Mouse (Mus musculus) layer of hippocampus, postnatal 36 days (tissue): ENCODE data around the gene Eif2b1. TPM values are rescaled to one million over a fixed set of nuclear protein-coding genes. Genes with fewer than 3 reads are reported as not detected.

Experiments used
- DNase-seq, 2 experiments: peaks; one replicate each; pipeline ENCODE4 v3.0.0; 2022
- total RNA-seq, 2 experiments: library from RNA; stranded (reverse); gene quantifications; 2 replicates each; pipeline ENCODE4 v1.2.3; 2021

The Eif2b1 gene
- total RNA-seq, 2 experiments from 2014 or later = 36.1 to 40.6 TPM

- DNase-seq = no peak
Measured at GRCm38 (mm10) chr5:124541602-124541973, 37.3 kb downstream of the Eif2b1 start.

GRCm38 (mm10) chr5:124540905-124541601 lies 37.9 kb downstream of the Eif2b1 start:
- DNase-seq = peak; percentile 38 to 63

GRCm38 (mm10) chr5:124540383-124540786 lies 38.5 kb downstream of the Eif2b1 start, which contains the start of gene Tmed2:
Gene Tmed2 (plus strand): TSS chr5:124540695.
- DNase-seq = peak; percentile 96 to 97

- DNase-seq = no peak
Measured at GRCm38 (mm10) chr5:124539905-124540304, 39.0 kb downstream of the Eif2b1 start.

- DNase-seq = peak; percentile 41 to 63
Measured at GRCm38 (mm10) chr5:124538813-124539792, 39.8 kb downstream of the Eif2b1 start.

- no peak for DNase-seq
Measured at GRCm38 (mm10) chr5:124536776-124537175, 42.2 kb downstream of the Eif2b1 start.

GRCm38 (mm10) chr5:124535016-124535415 lies 43.9 kb downstream of the Eif2b1 start:
- no peak for DNase-seq

- no peak for DNase-seq
Measured at GRCm38 (mm10) chr5:124532451-124532850, 46.5 kb downstream of the Eif2b1 start.

- no peak for DNase-seq
Measured at GRCm38 (mm10) chr5:124531583-124531930, 47.4 kb downstream of the Eif2b1 start.

- DNase-seq = peak; percentile 84
Measured at GRCm38 (mm10) chr5:124530655-124531582, 48.0 kb downstream of the Eif2b1 start, which contains the start of gene Rilpl1. Gene Rilpl1 (minus strand): TSS chr5:124531391.

- no peak for DNase-seq
Measured at GRCm38 (mm10) chr5:124529697-124530096, 49.2 kb downstream of the Eif2b1 start.

GRCm38 (mm10) chr5:124529191-124529651 lies 49.7 kb downstream of the Eif2b1 start:
- no peak for DNase-seq

- no peak for DNase-seq
Measured at GRCm38 (mm10) chr5:124528791-124529190, 50.1 kb downstream of the Eif2b1 start.

GRCm38 (mm10) chr5:124528351-124528750 lies 50.6 kb downstream of the Eif2b1 start:
- no peak for DNase-seq

- DNase-seq = no peak
Measured at GRCm38 (mm10) chr5:124524943-124525342, 54.0 kb downstream of the Eif2b1 start.

- no peak for DNase-seq
Measured at GRCm38 (mm10) chr5:124523032-124523431, 55.9 kb downstream of the Eif2b1 start.

GRCm38 (mm10) chr5:124521588-124521987 lies 57.3 kb downstream of the Eif2b1 start:
- DNase-seq = no peak

Other genes starting within 250 kb of the Eif2b1 start
- gene Cdk2ap1, start 216.0 kb downstream of the Eif2b1 start, total RNA-seq = 10 to 100 TPM; 95.1 to 99.2 TPM
- gene Sbno1, start 153.1 kb downstream of the Eif2b1 start, total RNA-seq = 100 to 1,000 TPM; 148 to 157 TPM
- 10 to 100 TPM; 63.9 to 78.5 TPM for gene Kmt5a, start 139.2 kb downstream of the Eif2b1 start, total RNA-seq
- 10 to 100 TPM; 19.8 to 20.6 TPM for gene Rilpl2, start 100.8 kb downstream of the Eif2b1 start, total RNA-seq
- gene Snrnp35, start 96.0 kb downstream of the Eif2b1 start, total RNA-seq = 10 to 100 TPM; 27.4 to 31.7 TPM
- gene Rilpl1, start 47.7 kb downstream of the Eif2b1 start, total RNA-seq = 10 to 100 TPM; 68.7 to 72.1 TPM
- gene Tmed2, start 38.4 kb downstream of the Eif2b1 start, total RNA-seq = 100 to 1,000 TPM; 102 to 106 TPM
- 10 to 100 TPM; 23.3 to 28.3 TPM for gene Ddx55, start 26.3 kb downstream of the Eif2b1 start, total RNA-seq
- 10 to 100 TPM; 30.0 to 32.4 TPM for gene Gtf2h3, start within 50 bp of the Eif2b1 start, total RNA-seq
- gene Atp6v0a2, start 49.4 kb upstream of the Eif2b1 start, total RNA-seq = 10 to 100 TPM; 58.7 to 60.5 TPM
- gene Dnah10, start 146.0 kb upstream of the Eif2b1 start, total RNA-seq = under 1 TPM; 0.40 to 0.52 TPM